Mouse (Mus musculus) central nervous system, embryonic 14 days (tissue): ENCODE data around the gene Slc5a12. TPM values are rescaled to one million over a fixed set of nuclear protein-coding genes. Genes with fewer than 3 reads are reported as not detected.

ENCODE experiments used
- polyA plus RNA-seq: library from polyadenylated mRNA; depleted of rRNA; stranded (reverse); fragments of >200 nt; gene quantifications from 2 replicates; pipeline ENCODE4 v1.2.3, GENCODE M21; 2012; rRNA removed

Slc5a12 gene
- 0.03 TPM in 1 of 2 replicates, not detected in the other for polyA plus RNA-seq

DNA sequence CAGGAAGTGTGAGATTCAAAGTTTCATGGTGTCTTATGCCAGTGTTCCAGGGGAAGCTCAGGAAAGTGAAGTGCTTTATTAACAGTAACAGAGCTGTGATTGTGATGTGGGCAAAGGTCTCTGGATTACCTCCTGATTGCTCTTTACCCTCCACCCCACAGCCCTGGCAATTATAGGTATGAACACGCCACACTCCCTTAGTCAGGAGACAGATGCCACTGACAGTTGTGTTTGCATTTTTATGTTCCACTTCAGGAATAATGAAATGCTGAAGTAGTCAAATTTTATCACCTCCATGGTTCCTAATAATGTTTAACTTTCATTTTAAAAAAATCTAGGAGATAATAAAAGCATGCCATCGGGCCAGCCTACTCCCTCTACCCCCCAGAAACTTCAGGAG lies at the start of gene Slc5a12:
Slc5a12 (plus strand) TSS at position 367 of the 400 bp plus-strand sequence.

Other genes starting within 250 kb of the Slc5a12 start
- gene Fibin, start 234.1 kb upstream of the Slc5a12 start, polyA plus RNA-seq: 3.6 and 26.3 TPM in 2 replicates
- 0.02 and 0.29 TPM in 2 replicates for gene Muc15, start 124.0 kb downstream of the Slc5a12 start, polyA plus RNA-seq